Comparison of ENCODE assay signal across 8 mouse cellular contexts in the genomic region with DNA sequence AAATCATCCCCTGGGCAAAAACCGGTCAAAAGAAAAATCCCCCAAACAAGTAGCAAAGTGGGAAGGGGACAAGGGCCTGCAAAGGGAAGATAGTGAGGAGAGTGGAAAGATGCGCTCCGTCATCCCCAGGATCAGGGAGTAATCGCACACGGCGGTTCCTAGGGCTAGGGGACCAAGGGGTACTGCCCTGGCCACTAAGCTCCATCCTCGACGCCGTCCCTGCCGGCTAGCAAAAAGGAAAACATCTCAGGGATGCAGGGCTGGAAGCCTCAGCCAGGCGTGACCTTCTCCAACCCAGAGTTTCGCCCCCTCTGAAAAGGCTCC. TPM values are rescaled to one million over a fixed set of nuclear protein-coding genes. Genes with fewer than 3 reads are reported as not detected.
DNase-seq lines count a peak whose midpoint lies in the region; ATAC-seq and TF ChIP-seq lines count a peak whose summit lies in the region.

No protein-coding gene starts in this region.

- peak overlapping the region; percentile 93 for H3K4me3 ChIP-seq in heart, adult 2 months
- H3K4me3 ChIP-seq in E14TG2a.4 (replicated peaks; ENCODE audit: low read length) (peak overlapping the region; percentile 96), myocyte (peak overlapping the region; percentile 77)
- H3K4me3 ChIP-seq in embryonic fibroblast, embryonic 13.5 days (ENCODE audit: insufficient read depth, low read length): peak overlapping the region; percentile 99
- peak overlapping the region; percentile 95 for H3K4me3 ChIP-seq in intestine, postnatal 0 days (ENCODE audit: low read depth, low read length)

- H3K36me3 ChIP-seq in heart, adult 2 months (ENCODE audit: control insufficient read depth, insufficient read depth, low read length): peaks cover 20% of the 10 kb centered on the region
- H3K36me3 ChIP-seq in E14TG2a.4 (ENCODE audit: insufficient read depth, low read length): no peaks in the 10 kb centered on the region
- no peaks in the 10 kb centered on the region for H3K36me3 ChIP-seq in intestine, postnatal 0 days (ENCODE audit: control insufficient read depth, insufficient read depth)
- H3K36me3 ChIP-seq in myocyte (ENCODE audit: control insufficient read depth, insufficient read depth): no peaks in the 10 kb centered on the region

- TF ChIP-seq CTCF in heart, adult 2 months (IDR thresholded peaks at IDR 0.05): no peak
- TF ChIP-seq CTCF in E14TG2a.4 (conservative IDR thresholded peaks at IDR 0.05; ENCODE audit: low read length): no peak
- TF ChIP-seq CTCF in embryonic fibroblast, embryonic 13.5 days (IDR thresholded peaks at IDR 0.05; ENCODE audit: borderline replicate concordance, insufficient read depth, low read length): no peak
- no peak for TF ChIP-seq CTCF in intestine, postnatal 0 days (IDR thresholded peaks at IDR 0.05; ENCODE audit: low read depth)

- H3ac ChIP-seq in myocyte (ENCODE audit: control insufficient read depth, insufficient read length): peak overlapping the region; percentile 67

- no peaks in the 10 kb centered on the region for H3K9me3 ChIP-seq in E14TG2a.4 (ENCODE audit: low read length)
- H3K9me3 ChIP-seq in intestine, postnatal 0 days (ENCODE audit: control insufficient read depth): no peaks in the 10 kb centered on the region

- intact Hi-C loops in heart, adult 2 months (cut with DNase I): loop anchor here (2.0 to 5.0 kb wide), 2 partner anchors 47 to 58 kb away; no protein-coding TSS in a partner anchor
- intact Hi-C loops in heart, postnatal 10 days (cut with DNase I): loop anchor here (2.0 to 5.0 kb wide), 2 partner anchors 47 to 56 kb away; no protein-coding TSS in a partner anchor

- WGBS in heart, adult 2 months: under 1% methylated on average over 12 of the region's 12 CpGs
- WGBS in intestine, postnatal 0 days: 0% methylated on average over 12 of the region's 12 CpGs

- H3K4me2 ChIP-seq in intestine, postnatal 0 days (replicated peaks; ENCODE audit: low read depth): peak overlapping the region; percentile 93
- peak overlapping the region; percentile 90 for H3K4me2 ChIP-seq in myocyte (ENCODE audit: low read depth)

- H3K4me1 ChIP-seq in heart, adult 2 months (ENCODE audit: control insufficient read depth, insufficient read depth, low read length): peaks cover 6% of the 10 kb centered on the region
- H3K4me1 ChIP-seq in E14TG2a.4 (replicated peaks; ENCODE audit: low read depth, low read length): peaks cover 31% of the 10 kb centered on the region
- peaks cover 9% of the 10 kb centered on the region; the same call in 1 of the 2 replicates for H3K4me1 ChIP-seq in embryonic fibroblast, embryonic 13.5 days (ENCODE audit: control insufficient read depth, insufficient read depth, low read length)
- no peaks in the 10 kb centered on the region for H3K4me1 ChIP-seq in intestine, postnatal 0 days (replicated peaks; ENCODE audit: control insufficient read depth, insufficient read depth, low read length)

- peak overlapping the region; percentile 92 for H3K9ac ChIP-seq in heart, adult 2 months (ENCODE audit: low read depth, low read length)
- H3K9ac ChIP-seq in intestine, postnatal 0 days (ENCODE audit: low read depth, low read length): peak overlapping the region; percentile 95

- H3K27me3 ChIP-seq in heart, adult 2 months (ENCODE audit: control insufficient read depth, insufficient read depth, low read length): no peaks in the 10 kb centered on the region
- H3K27me3 ChIP-seq in E14TG2a.4 (ENCODE audit: insufficient read depth, low read length) (no peaks in the 10 kb centered on the region), myocyte (ENCODE audit: control insufficient read depth, insufficient read depth, insufficient read length) (no peaks in the 10 kb centered on the region)
- no peaks in the 10 kb centered on the region for H3K27me3 ChIP-seq in intestine, postnatal 0 days (replicated peaks; ENCODE audit: control insufficient read depth, insufficient read depth, low read length)

- H3K27ac ChIP-seq in heart, adult 2 months: peak overlapping the region; percentile 85
- H3K27ac ChIP-seq in embryonic fibroblast, embryonic 13.5 days (ENCODE audit: insufficient read depth, low read length): peak overlapping the region; percentile 70
- H3K27ac ChIP-seq in intestine, postnatal 0 days (ENCODE audit: low read depth, low read length): peak overlapping the region; percentile 95

- H3K79me2 ChIP-seq in heart, adult 2 months (replicated peaks; ENCODE audit: control insufficient read depth, insufficient read depth, low read length): peaks cover 5% of the 10 kb centered on the region; the same call in 1 of the 2 replicates
- H3K79me2 ChIP-seq in myocyte (ENCODE audit: control insufficient read depth, insufficient read depth): peaks cover 37% of the 10 kb centered on the region

- TF ChIP-seq EP300 in heart, adult 2 months (IDR thresholded peaks at IDR 0.05; ENCODE audit: insufficient read depth, low read depth, low read length): no peak

- DNase-seq in heart, adult 2 months: no peak
- DNase-seq in heart, postnatal 10 days: no peak
- DNase-seq in cerebellum, postnatal 10 days: no peak
- no peak for DNase-seq in layer of hippocampus, adult 18-20 months (ENCODE audit: low spot score in 2 of 2)

- ATAC-seq in intestine, postnatal 0 days: peak; percentile 23; the same call in 1 of the 2 replicates

- no peak for TF ChIP-seq POLR2A in heart, adult 2 months (IDR thresholded peaks at IDR 0.05; ENCODE audit: insufficient read depth, low read depth, low read length)
- no peak for TF ChIP-seq POLR2A in embryonic fibroblast, embryonic 13.5 days (IDR thresholded peaks at IDR 0.05; ENCODE audit: low read depth, low read length)
- TF ChIP-seq POLR2A in myocyte (IDR thresholded peaks at IDR 0.05; ENCODE audit: insufficient read length, low read depth): no peak

TF ChIP-seq in myocyte, 11 proteins besides CTCF, POLR2A, EP300 and RAD21:
- TF ChIP-seq E2F4 (IDR thresholded peaks at IDR 0.05; ENCODE audit: insufficient read depth) (no peak), REST (IDR thresholded peaks at IDR 0.05; ENCODE audit: insufficient read depth, insufficient read length) (no peak), POLR2AphosphoS2 (IDR thresholded peaks at IDR 0.05; ENCODE audit: insufficient read length, low read depth) (no peak), CEBPB (IDR thresholded peaks at IDR 0.05; ENCODE audit: insufficient read depth, poor library complexity, severe bottlenecking) (no peak), MYOD1 (IDR thresholded peaks at IDR 0.05; ENCODE audit: control insufficient read depth in 1 of 3, insufficient read length in 2 of 3, low read depth in 2 of 3) (no peak), USF1 (IDR thresholded peaks at IDR 0.05; ENCODE audit: low read depth) (no peak), MAX (IDR thresholded peaks at IDR 0.05; ENCODE audit: low read depth) (no peak), TCF3 (IDR thresholded peaks at IDR 0.05; ENCODE audit: insufficient read length, low read depth) (no peak), TCF12 (IDR thresholded peaks at IDR 0.05; ENCODE audit: insufficient read depth, poor library complexity, severe bottlenecking) (no peak), MYOG (IDR thresholded peaks at IDR 0.05; ENCODE audit: control insufficient read depth in 1 of 3, insufficient read depth in 1 of 3, insufficient read length in 2 of 3, low read depth in 2 of 3) (no peak), SRF (IDR thresholded peaks at IDR 0.05; ENCODE audit: control insufficient read depth, insufficient read length, low read depth) (no peak)

RNA-seq across cellular contexts. Expression of gene Braf, which starts 0.8 kb away (rescaled TPM):
- total RNA-seq in heart, adult 2 months (2021): 10 to 100 TPM; 15.0 to 16.9 TPM
- 7.2 and 12.6 TPM in 2 replicates for polyA plus RNA-seq in heart, adult 2 months (2012; rRNA removed)
- total RNA-seq in heart, postnatal 10 days (2021): 10 to 100 TPM; 19.7 to 24.6 TPM
- polyA plus RNA-seq in embryonic fibroblast, embryonic 13.5 days (2011; ENCODE audit: insufficient read length, low read depth, missing spikeins): 38.5 and 49.3 TPM in 2 replicates
- polyA plus RNA-seq in intestine, postnatal 0 days (2015; fragmentation: Nextera tagmentation; extraction: Ambion mirVana): 4.3 and 4.9 TPM in 2 replicates
- polyA plus RNA-seq in myocyte (2012; fragmentation: generic; extraction: Trizol): 2.7 TPM
- total RNA-seq in layer of hippocampus, adult 18-20 months (2021): 100 to 1,000 TPM; 116 to 130 TPM
